Mouse (Mus musculus): ENCODE measurements around the gene 2410137M14Rik.
"Not testable (repeated sequence)": the region's sequence is repeated elsewhere in the genome, so short reads cannot be mapped to it uniquely, and the experiment has no call there.

Gene 2410137M14Rik

DNA sequence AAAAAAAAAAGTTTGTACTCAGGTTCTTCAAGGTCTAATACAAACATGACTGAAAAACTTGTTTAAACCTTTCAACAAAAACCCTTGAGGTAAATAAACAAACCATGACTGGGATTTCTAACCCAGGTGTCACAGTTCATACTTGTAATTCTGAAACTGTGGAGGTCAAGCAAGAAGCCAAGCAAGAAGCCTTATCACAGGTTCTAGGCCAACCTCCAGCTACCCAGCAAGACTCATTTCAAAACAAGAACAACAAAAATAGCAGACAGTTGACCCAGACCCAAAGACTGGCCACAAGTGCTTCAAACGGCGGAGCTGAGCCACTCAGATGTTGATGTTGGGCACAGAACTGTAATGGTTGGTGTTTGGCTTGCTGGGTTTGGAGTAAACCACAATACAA is 13.5 kb upstream of the 2410137M14Rik start:
- no peak for DNase-seq (ENCODE audit: low spot score in 2 of 2)

DNA sequence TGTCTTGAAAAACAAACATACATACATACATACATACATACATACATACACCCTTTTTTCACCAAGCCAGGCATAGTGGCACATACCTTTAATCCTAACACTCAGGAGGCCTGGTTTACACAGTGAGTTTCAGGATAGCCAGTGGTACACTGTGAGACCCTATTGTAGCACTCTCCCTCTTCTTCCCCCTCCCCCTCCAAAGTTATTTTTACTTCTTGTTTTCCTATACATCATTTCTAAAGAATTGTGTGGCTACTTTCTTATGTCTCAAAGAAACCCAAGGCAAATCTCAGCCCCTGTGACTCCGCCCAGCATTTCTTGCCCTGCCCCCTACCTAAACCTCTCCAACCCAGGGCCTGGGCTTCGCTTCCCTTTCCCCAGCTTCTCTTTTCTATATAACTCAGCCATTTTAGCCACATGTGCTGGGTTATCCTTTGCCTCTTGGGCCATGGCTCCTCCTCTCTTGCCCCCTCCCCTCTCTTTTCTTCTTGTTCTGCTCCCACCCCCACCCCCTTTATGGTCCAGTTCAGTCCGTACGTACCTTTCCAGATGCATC is 12.8 kb upstream of the 2410137M14Rik start:
- DNase-seq (ENCODE audit: low spot score in 2 of 2) = no peak

GRCm38 (mm10) chr17:36992336-36993104 is 11.5 kb upstream of the 2410137M14Rik start:
- DNase-seq (ENCODE audit: low spot score in 2 of 2) = no peak

DNA sequence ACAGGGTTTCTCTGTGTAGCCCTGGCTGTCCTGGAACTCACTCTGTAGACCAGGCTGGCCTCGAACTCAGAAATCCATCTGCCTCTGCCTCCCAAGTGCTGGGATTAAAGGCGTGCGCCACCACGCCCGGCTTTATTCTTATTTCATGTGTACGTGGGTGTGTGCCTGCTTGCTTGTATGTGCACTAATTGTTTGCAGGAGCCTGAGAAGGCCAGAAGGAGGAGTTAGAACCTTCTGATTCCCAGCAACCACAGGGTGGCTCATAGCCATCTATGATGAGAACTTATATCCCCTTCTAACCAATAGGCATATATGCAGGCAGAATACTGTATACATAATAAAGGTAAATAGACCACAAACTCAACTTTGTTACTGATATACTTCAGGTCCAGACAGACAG is 9.6 kb upstream of the 2410137M14Rik start:
- DNase-seq (ENCODE audit: low spot score in 2 of 2) = not testable (repeated sequence)

DNA sequence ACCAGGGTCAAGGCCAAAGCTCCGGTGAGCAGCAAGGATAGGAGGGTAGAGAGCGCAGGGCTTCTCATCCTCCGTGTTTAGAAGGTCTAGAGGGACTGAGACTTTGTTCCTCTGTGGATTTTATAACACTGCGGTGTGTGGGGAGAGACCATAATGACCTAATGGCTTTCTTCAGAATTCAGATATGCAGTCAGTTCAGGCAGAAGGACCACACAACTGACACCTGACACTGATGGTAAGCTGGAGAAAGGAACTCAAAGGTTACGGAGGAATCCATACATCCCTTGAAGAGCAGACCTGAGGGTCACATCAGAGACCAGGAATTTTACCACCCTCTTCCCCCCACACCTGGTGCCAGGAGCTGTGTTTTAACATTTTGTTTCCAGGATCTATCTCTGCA is 8.4 kb upstream of the 2410137M14Rik start, which contains the start of gene H2-M5:
H2-M5 (minus strand) TSS at position 101 of the 400 bp plus-strand sequence.
- no peak for DNase-seq (ENCODE audit: low spot score in 2 of 2)

- no peak for DNase-seq (ENCODE audit: low spot score in 2 of 2)
Measured at GRCm38 (mm10) chr17:36988475-36988874, 7.4 kb upstream of the 2410137M14Rik start.

DNA sequence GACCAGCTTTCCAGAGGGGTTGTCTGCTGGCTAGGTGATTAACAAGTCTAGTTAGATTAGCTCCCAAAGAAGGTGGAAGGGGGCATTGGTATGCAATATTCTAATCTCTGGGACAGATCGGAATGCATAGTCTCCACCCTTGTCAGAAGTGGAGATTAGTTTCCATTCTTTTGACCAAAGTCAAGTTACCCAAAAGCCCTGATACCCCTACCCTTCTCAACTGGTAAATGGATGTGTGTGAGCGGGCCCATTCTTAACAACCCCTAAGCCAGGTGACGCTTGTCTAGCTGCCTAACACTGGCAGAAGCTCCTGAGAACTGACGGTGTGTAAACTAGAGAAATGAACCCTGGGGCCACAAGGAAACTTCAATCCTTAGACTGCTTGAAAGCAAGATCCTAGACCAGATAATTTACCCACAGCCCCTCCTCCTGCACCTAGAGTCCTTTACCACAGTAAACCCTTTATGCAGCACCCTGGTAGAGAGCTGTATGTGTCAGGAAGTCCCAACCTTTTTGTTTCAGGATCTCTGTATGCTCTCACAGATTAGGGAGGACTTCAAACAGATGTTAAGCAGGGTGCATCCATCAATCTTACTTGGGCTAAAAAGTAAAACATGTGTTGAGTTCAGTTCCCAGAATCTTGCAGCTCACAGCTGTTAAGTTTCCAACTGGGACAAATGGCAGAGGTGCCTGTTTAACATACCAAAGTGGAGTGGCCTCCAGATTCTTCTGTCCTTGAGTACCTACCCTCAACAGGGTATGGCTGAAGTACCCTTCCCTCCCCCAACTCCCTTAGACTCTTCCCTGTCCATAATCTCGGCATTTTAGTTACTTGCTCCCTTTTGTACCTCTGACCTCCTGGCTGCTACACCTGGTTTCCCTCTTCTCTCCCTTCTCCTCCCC is 1.5 kb upstream of the 2410137M14Rik start:
- DNase-seq (ENCODE audit: low spot score in 2 of 2) = no peak

GRCm38 (mm10) chr17:36981845-36982244 is 808 bp upstream of the 2410137M14Rik start:
- DNase-seq (ENCODE audit: low spot score in 2 of 2) = no peak

DNA sequence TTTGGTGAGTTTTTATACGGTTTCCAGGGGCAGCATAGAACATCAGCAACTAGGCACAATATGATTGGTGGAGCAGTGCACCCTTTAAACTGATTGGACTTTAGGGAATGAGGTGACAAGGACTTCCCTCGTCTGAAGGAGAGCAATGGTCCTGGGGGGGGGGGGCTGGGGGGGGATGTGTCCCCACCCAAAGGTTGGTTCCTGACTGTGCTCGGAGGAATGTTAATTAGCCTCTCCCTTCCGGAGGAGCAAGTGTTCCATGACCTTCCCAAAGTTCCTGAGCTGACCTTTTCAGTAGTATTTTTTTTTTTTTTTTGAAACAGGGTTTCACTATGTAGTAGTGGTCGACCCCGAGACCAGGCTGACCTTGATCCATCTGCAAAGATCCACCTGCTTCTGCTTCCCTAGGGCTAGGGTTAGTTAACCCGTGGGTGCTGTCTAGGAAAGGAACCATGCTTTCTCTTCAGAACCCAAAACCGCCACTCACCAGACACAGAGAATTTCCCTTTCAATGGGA is 7.7 kb downstream of the 2410137M14Rik start:
- no peak for DNase-seq (ENCODE audit: low spot score in 2 of 2)

- no peak for DNase-seq (ENCODE audit: low spot score in 2 of 2)
Measured at GRCm38 (mm10) chr17:36972791-36973190, 8.2 kb downstream of the 2410137M14Rik start.

- DNase-seq (ENCODE audit: low spot score in 2 of 2) = no peak
Measured at GRCm38 (mm10) chr17:36971172-36971850, 9.7 kb downstream of the 2410137M14Rik start.

DNA sequence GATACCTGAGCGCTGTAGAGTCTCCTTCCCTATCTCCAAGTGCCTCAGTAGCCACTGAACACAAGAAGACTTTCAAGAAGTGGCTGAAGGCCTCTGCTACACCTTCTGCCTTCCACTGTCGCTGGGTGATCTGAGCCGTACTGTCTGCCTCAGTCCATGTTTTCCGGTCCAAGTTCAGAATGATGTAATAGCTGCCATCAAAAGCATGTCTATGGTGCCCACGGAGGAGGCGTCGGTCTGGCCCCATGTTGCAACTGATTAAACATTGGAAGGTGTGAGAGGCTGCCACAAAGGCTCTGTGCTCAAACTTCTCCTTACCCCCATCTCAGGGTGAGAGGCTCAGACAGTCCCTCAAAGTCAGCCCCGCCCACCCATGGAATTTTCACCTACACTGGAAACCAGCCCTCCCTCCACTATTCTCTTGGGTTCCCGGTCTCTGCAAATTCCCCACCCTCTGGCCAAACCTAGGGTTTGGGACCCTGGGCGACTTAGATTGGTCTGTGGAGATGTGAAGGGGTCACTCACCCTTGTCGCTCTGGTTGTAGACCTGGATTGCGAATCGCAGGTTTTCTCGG is 10.6 kb downstream of the 2410137M14Rik start:
- no peak for DNase-seq (ENCODE audit: low spot score in 2 of 2)

- DNase-seq (ENCODE audit: low spot score in 2 of 2) = no peak
Measured at GRCm38 (mm10) chr17:36966875-36967274, 14.2 kb downstream of the 2410137M14Rik start.

DNA sequence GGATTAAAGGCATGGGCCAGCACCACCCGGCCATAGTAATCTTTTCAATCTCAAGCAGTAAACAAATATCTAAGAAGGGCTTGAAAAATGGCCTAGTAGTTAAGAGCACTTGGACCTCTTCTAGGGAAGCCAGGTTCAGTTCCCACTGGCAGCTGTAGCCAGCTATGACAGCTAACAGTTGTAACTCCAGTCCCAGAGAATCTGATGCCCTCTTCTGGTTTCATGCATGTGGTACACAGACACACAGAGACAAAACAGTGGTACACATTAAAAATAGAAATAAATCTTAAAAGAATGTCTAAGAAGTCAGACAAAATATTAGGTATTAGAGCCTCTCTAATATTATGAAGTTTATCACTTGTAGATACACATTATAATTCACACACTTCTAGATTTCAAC is 19.9 kb downstream of the 2410137M14Rik start:
- DNase-seq (ENCODE audit: low spot score in 2 of 2) = peak in 1 of 2 experiments; percentile 18

DNA sequence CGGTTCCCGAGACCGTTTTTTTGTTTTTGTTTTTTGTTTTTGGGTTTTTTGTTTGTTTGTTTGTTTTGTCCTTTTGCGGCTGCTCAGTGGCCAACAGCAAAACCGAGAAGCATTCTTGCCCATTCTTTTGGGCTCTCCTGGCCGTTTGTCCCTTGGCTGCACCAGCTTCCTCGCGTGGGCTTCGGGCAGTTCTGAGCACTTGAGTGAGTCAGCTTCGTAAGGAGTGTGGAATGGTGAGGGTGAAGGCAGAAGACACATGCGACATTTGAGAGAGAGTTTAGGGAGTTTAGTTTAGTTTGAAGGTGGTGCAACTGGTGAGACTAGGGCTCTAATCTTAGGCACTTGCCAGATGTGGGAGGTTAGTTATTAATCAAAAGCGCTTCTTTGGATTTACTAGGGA is 22.2 kb downstream of the 2410137M14Rik start:
- no peak for DNase-seq (ENCODE audit: low spot score in 2 of 2)

DNA sequence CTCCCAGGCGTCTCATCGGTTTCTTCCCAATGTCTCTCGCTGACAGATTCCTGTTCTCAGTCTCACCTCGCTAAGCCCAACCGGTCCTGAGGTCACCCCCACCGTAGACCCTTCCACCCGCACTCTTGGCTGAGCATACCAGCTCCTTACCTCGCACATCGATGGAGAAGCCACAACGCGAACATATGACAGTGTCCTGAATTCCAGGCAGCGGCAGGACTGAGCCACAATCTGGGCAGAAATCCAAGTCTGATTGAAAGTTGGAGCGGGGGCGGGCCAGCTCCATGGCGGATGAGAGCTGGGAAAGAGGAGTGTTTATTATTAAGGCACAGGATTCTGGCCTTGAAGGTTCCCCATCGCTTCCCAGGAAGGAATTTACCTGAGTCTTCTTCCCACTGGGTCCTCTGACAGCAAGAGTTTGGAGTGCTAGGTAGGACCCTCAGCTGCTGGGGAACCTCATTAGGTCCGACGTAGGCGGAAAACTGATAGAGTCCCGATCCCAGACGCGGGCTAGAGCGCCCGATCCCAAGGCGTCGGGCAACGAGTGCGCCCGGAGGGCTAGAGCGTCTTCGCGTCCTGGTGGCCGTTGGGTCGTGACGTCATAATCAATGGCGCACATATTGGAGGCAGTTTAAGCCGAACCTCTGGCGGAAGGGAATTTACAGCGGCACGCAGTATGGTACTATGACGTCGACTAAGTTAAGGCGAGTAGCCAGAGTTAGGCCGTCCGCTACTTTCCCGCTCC is 22.9 kb downstream of the 2410137M14Rik start, which contains the start of the genes Znrd1 and Znrd1as:
Znrd1 (minus strand) TSS at position 561 of the 745 bp plus-strand sequence.
Znrd1as (plus strand) TSS at position 594 of the 745 bp plus-strand sequence.
- peak; percentile 97 to 98 for DNase-seq (ENCODE audit: low spot score in 2 of 2)

DNA sequence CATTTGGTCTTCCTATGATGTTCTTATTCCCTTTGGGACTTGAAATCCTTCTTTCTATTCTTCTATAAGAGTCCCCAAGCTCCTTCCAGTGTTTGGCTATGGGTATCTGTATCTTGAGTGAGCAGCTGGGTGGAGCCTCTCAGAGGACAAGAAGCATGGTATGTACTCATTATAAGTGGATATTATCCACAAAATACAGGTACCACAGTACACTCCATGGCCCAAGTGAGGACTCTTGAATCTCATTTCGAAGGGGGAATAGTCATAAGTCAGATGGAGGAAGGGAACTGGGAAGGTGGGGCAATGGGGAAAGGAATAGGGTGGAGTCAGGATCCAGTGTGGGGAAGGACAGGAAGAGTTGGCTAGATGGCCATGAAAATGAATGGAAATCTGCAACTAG is 28.0 kb downstream of the 2410137M14Rik start:
- DNase-seq (ENCODE audit: low spot score in 2 of 2) = no peak

- DNase-seq (ENCODE audit: low spot score in 2 of 2) = peak in 1 of 2 experiments; percentile 26
Measured at GRCm38 (mm10) chr17:36952631-36953030, 28.4 kb downstream of the 2410137M14Rik start.

DNA sequence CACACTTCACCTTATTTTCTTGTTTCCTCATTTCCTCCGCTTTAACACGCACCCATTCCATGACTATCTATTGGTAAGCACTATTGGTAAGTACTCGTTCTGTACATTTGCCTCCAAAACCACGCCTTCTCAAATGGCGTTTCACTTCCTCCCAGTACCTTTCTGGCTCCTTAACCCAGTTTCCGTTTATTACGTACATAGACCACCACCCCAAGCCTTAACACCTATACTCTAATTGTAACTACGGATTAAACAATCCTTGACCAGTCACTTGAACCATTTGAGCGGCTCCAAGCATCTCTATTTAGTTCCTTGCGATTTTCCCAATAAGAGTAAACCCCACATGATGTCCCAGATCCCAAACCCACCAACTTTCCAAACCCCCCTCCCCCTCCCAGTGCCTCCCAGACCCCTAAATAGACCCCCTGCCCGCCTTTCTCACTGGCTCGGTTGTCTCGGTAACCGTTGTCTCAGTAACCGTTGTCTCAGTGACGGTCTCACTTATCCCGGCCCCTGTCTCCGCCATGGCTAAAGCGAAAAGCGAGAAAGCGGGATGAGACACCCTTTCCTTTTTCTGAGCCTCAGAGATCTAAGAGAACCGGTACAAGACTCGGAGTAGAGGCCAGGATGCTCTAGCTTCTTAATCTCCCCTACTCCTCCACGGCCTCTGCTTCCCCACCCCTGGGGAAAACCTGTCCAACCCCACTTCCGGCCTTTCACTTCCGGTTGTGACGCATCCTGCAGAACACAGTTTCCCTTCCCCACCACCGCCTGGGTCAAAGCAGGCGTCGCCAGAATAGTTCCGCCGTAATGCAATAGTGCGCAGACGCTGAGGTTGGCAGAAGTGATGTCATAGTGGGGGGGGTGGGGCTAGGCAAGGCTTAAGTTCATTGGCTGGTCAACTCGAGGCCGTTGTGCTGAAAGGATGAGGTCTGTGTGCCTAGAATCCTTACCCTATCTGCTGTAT is 29.8 kb downstream of the 2410137M14Rik start, which contains the start of gene Ppp1r11:
Ppp1r11 (minus strand) TSS at position 761 of the 967 bp plus-strand sequence.
- DNase-seq (ENCODE audit: low spot score in 2 of 2) = peak; percentile 98
